Mouse (Mus musculus) MEL (cell line): ENCODE measurements around the gene Pex11b. TPM values are rescaled to one million over a fixed set of nuclear protein-coding genes. Genes with fewer than 3 reads are reported as not detected.

Experiments
- DNase-seq: peaks from one replicate; pipeline ENCODE4 v3.0.0; 2011; ENCODE audit warnings: low read depth, low spot score
- H3K27ac ChIP-seq: 2 replicates; pipeline ENCODE4 v1.5.1; 2012; ENCODE audit warnings: low read depth, mild to moderate bottlenecking, control low read depth, low read length, moderate library complexity; ENCODE audit not compliant: control insufficient read depth
- H3K27me3 ChIP-seq, 2 experiments: fragments of 150-350 bp in 1 of 2; sonication (generic) in 1 of 2; 2 replicates each; pipeline ENCODE4 v1.6.1; 2012; ENCODE audit warnings: low read length in 2 of 2, mild to moderate bottlenecking in 2 of 2, improper control_type of control experiment in 1 of 2, moderate library complexity in 1 of 2; ENCODE audit not compliant: insufficient read depth in 2 of 2, control insufficient read depth in 1 of 2
- H3K36me3 ChIP-seq, 2 experiments: 2 replicates each; pipeline ENCODE4 v1.6.1; 2012 to 2014; ENCODE audit warnings: low read length in 2 of 2, improper control_type of control experiment in 1 of 2, inconsistent platforms in 1 of 2, mild to moderate bottlenecking in 1 of 2; ENCODE audit not compliant: insufficient read depth in 2 of 2, control insufficient read depth in 1 of 2
- H3K4me1 ChIP-seq, 2 experiments: fragments of 150-350 bp in 1 of 2; sonication (generic) in 1 of 2; 2 replicates each; pipeline ENCODE4 v1.6.1; 2012; ENCODE audit warnings: low read length in 2 of 2, improper control_type of control experiment in 1 of 2, mild to moderate bottlenecking in 1 of 2; ENCODE audit not compliant: insufficient read depth in 2 of 2, control insufficient read depth in 1 of 2
- H3K4me3 ChIP-seq, 2 experiments: fragments of 150-350 bp in 1 of 2; sonication (generic) in 1 of 2; 2 replicates each; pipeline ENCODE4 v1.5.1; 2012; ENCODE audit warnings: low read depth in 2 of 2, low read length in 2 of 2, mild to moderate bottlenecking in 2 of 2, moderate library complexity in 2 of 2, control low read depth in 1 of 2, improper control_type of control experiment in 1 of 2; ENCODE audit not compliant: control insufficient read depth in 1 of 2, insufficient read depth in 1 of 2
- H3K79me2 ChIP-seq: 2 replicates; pipeline ENCODE4 v1.6.1; 2012; ENCODE audit warnings: mild to moderate bottlenecking, low read length, moderate library complexity; ENCODE audit not compliant: control insufficient read depth, poor library complexity, insufficient read depth
- H3K9ac ChIP-seq: 2 replicates; pipeline ENCODE4 v1.6.1; 2012; ENCODE audit warnings: low read depth, mild to moderate bottlenecking, control low read depth, low read length, moderate library complexity; ENCODE audit not compliant: control insufficient read depth, poor library complexity, severe bottlenecking
- H3K9me3 ChIP-seq: fragments of 150-350 bp; sonication (generic); replicated peaks from 2 replicates; pipeline ENCODE4 v1.6.1; 2012; ENCODE audit warnings: mild to moderate bottlenecking, low read length, improper control_type of control experiment, moderate library complexity; ENCODE audit not compliant: insufficient read depth
- BHLHE40 ChIP-seq: IDR thresholded peaks from 2 replicates; pipeline ENCODE4 v1.6.1; 2012; ENCODE audit warnings: low read depth, mild to moderate bottlenecking, inconsistent platforms, low read length, improper control_type of control experiment, borderline replicate concordance
- CHD1 ChIP-seq: IDR thresholded peaks from 2 replicates; pipeline ENCODE4 v1.6.1; 2012; ENCODE audit warnings: low read depth, mild to moderate bottlenecking, inconsistent platforms, low read length, improper control_type of control experiment
- CHD2 ChIP-seq: IDR thresholded peaks from 2 replicates; pipeline ENCODE4 v1.6.1; 2011; ENCODE audit warnings: low read length, improper control_type of control experiment
- E2F4 ChIP-seq: IDR thresholded peaks from 2 replicates; pipeline ENCODE4 v1.6.1; 2011; ENCODE audit warnings: low read depth, low read length, improper control_type of control experiment, borderline replicate concordance
- ELF1 ChIP-seq: IDR thresholded peaks from 2 replicates; pipeline ENCODE4 v1.6.1; 2014; ENCODE audit warnings: low read depth, mild to moderate bottlenecking, inconsistent platforms, low read length, improper control_type of control experiment, moderate library complexity
- GABPA ChIP-seq: IDR thresholded peaks from 2 replicates; pipeline ENCODE4 v1.6.1; 2012; ENCODE audit warnings: low read depth, mild to moderate bottlenecking, inconsistent platforms, low read length, improper control_type of control experiment, moderate library complexity
- GATA1 ChIP-seq: IDR thresholded peaks from 2 replicates; pipeline ENCODE4 v1.6.1; 2011; ENCODE audit warnings: low read depth, low read length, improper control_type of control experiment
- HCFC1 ChIP-seq: IDR thresholded peaks from 2 replicates; pipeline ENCODE4 v1.6.1; 2012; ENCODE audit warnings: low read depth, mild to moderate bottlenecking, inconsistent platforms, low read length, improper control_type of control experiment, moderate library complexity
- JUND ChIP-seq: IDR thresholded peaks from 2 replicates; pipeline ENCODE4 v1.6.1; 2011; ENCODE audit warnings: low read depth, mild to moderate bottlenecking, improper control_type of control experiment, low read length
- KAT2A ChIP-seq: conservative IDR thresholded peaks from 2 replicates; pipeline ENCODE4 v1.6.1; 2012; ENCODE audit warnings: low read depth, low read length, improper control_type of control experiment, inconsistent platforms
- MAFK ChIP-seq: IDR thresholded peaks from 2 replicates; pipeline ENCODE4 v1.6.1; 2011; ENCODE audit warnings: low read depth, mild to moderate bottlenecking, low read length, improper control_type of control experiment, borderline replicate concordance
- MAX ChIP-seq: IDR thresholded peaks from 2 replicates; pipeline ENCODE4 v1.6.1; 2011; ENCODE audit warnings: low read length, improper control_type of control experiment
- MAZ ChIP-seq: IDR thresholded peaks from 2 replicates; pipeline ENCODE4 v1.6.1; 2012; ENCODE audit warnings: low read depth, mild to moderate bottlenecking, inconsistent platforms, low read length, improper control_type of control experiment
- MEF2A ChIP-seq: IDR thresholded peaks from 2 replicates; pipeline ENCODE4 v1.6.1; 2014; ENCODE audit warnings: low read depth, mild to moderate bottlenecking, inconsistent platforms, low read length, improper control_type of control experiment; ENCODE audit not compliant: poor library complexity, insufficient replicate concordance, severe bottlenecking; ENCODE audit errors: extremely low read depth
- MYB ChIP-seq: IDR thresholded peaks from 2 replicates; pipeline ENCODE4 v1.6.1; 2011; ENCODE audit warnings: mild to moderate bottlenecking, low read depth, low read length, improper control_type of control experiment
- NELFE ChIP-seq: IDR thresholded peaks from 2 replicates; pipeline ENCODE4 v1.6.1; 2011; ENCODE audit warnings: low read depth, low read length, improper control_type of control experiment
- NRF1 ChIP-seq: IDR thresholded peaks from 2 replicates; pipeline ENCODE4 v1.6.1; 2014; ENCODE audit warnings: low read depth, mild to moderate bottlenecking, inconsistent platforms, low read length, improper control_type of control experiment, moderate library complexity; ENCODE audit not compliant: poor library complexity, insufficient read depth, severe bottlenecking
- POLR2A ChIP-seq, 2 experiments: IDR thresholded peaks; 2 replicates each; pipeline ENCODE4 v1.6.1; 2011 to 2012; ENCODE audit warnings: low read length in 2 of 2, mild to moderate bottlenecking in 2 of 2, control low read depth in 1 of 2, improper control_type of control experiment in 1 of 2, low read depth in 1 of 2, moderate library complexity in 1 of 2; ENCODE audit not compliant: control insufficient read depth in 1 of 2, insufficient read depth in 1 of 2, poor library complexity in 1 of 2
- POLR2AphosphoS2 ChIP-seq: IDR thresholded peaks from 2 replicates; pipeline ENCODE4 v1.6.1; 2011; ENCODE audit warnings: low read length, improper control_type of control experiment
- RAD21 ChIP-seq: IDR thresholded peaks from 2 replicates; pipeline ENCODE4 v1.6.1; 2011; ENCODE audit warnings: mild to moderate bottlenecking, low read depth, low read length, improper control_type of control experiment
- RCOR1 ChIP-seq: IDR thresholded peaks from 2 replicates; pipeline ENCODE4 v1.6.1; 2012; ENCODE audit warnings: low read depth, mild to moderate bottlenecking, inconsistent platforms, low read length, improper control_type of control experiment
- SIN3A ChIP-seq: IDR thresholded peaks from 2 replicates; pipeline ENCODE4 v1.6.1; 2012; ENCODE audit warnings: low read length, improper control_type of control experiment, inconsistent platforms
- SMC3 ChIP-seq: IDR thresholded peaks from 2 replicates; pipeline ENCODE4 v1.6.1; 2011; ENCODE audit warnings: low read depth, low read length, improper control_type of control experiment
- UBTF ChIP-seq: IDR thresholded peaks from 2 replicates; pipeline ENCODE4 v1.6.1; 2012; ENCODE audit warnings: low read depth, mild to moderate bottlenecking, inconsistent platforms, low read length, improper control_type of control experiment, moderate library complexity, borderline replicate concordance; ENCODE audit not compliant: insufficient read depth
- USF1 ChIP-seq: IDR thresholded peaks from 2 replicates; pipeline ENCODE4 v1.6.1; 2014; ENCODE audit warnings: low read depth, mild to moderate bottlenecking, inconsistent platforms, low read length, improper control_type of control experiment, moderate library complexity
- USF2 ChIP-seq, 2 experiments: IDR thresholded peaks; 2 replicates each; pipeline ENCODE4 v1.6.1; 2011 to 2012; ENCODE audit warnings: improper control_type of control experiment in 2 of 2, low read length in 2 of 2, borderline replicate concordance in 1 of 2, inconsistent platforms in 1 of 2, low read depth in 1 of 2, mild to moderate bottlenecking in 1 of 2; ENCODE audit not compliant: insufficient read depth in 1 of 2
- ZC3H11A ChIP-seq: IDR thresholded peaks from 2 replicates; pipeline ENCODE4 v1.6.1; 2012; ENCODE audit warnings: low read depth, mild to moderate bottlenecking, inconsistent platforms, low read length, improper control_type of control experiment
- ZMIZ1 ChIP-seq: IDR thresholded peaks from 2 replicates; pipeline ENCODE4 v1.6.1; 2012; ENCODE audit warnings: low read depth, mild to moderate bottlenecking, inconsistent platforms, low read length, improper control_type of control experiment, moderate library complexity
- ZNF384 ChIP-seq: IDR thresholded peaks from 2 replicates; pipeline ENCODE4 v1.6.1; 2012; ENCODE audit warnings: low read depth, mild to moderate bottlenecking, inconsistent platforms, low read length, improper control_type of control experiment
- polyA plus RNA-seq, 2 experiments: library from polyadenylated mRNA; stranded (reverse) in 1 of 2; unstranded in 1 of 2; fragments of >175 nt in 1 of 2; fragments of >200 nt in 1 of 2; gene quantifications; 2 replicates each; pipeline versions ENCODE4 v1.2.1 to v1.2.4; 2012; ENCODE audit warnings: low replicate concordance in 2 of 2, low read depth in 1 of 2; ENCODE audit not compliant: insufficient read length in 2 of 2, insufficient read depth in 1 of 2, missing spikeins in 1 of 2
- total RNA-seq: library from RNA; depleted of rRNA; stranded (reverse); fragments of 300-350 nt; gene quantifications from 2 replicates; pipeline ENCODE4 v1.2.3, GENCODE M21; 2012

Pex11b gene
- total and polyA plus RNA-seq, 3 experiments, result 38.2 to 82.8 TPM; not detected in 1

- Histone ChIP-seq H3K4me1 (peaks cover 8 to 10% of the 10 kb centered on the region in 2 experiments), H3K36me3 (peaks cover 0 to 7% of the 10 kb centered on the region in 2 experiments; a peak in 2 of 4 replicates), H3K4me3 (no peak overlapping the region), H3K27ac (no peak overlapping the region)
- TF ChIP-seq SMC3 (no peak), CHD2 (no peak), UBTF (no peak), JUND (no peak), RCOR1 (no peak), ZMIZ1 (no peak), GABPA (no peak), MYB (no peak), USF2 (IDR thresholded peaks at IDR 0.05; ENCODE audit: borderline replicate concordance in 1 of 2, insufficient read depth in 1 of 2, low read depth in 1 of 2, low read length in 2 of 2) (no peak), BHLHE40 (no peak), CHD1 (no peak), SIN3A (no peak), ZNF384 (no peak), GATA1 (no peak), POLR2AphosphoS2 (no peak), RAD21 (no peak), MAX (no peak), NELFE (no peak), USF1 (no peak)
- TF ChIP-seq, all 39 proteins: peak for 0
- no peak for DNase-seq
- no peaks in the 10 kb centered on the region for H3K27me3 ChIP-seq
- no peaks in the 10 kb centered on the region; the same call in 1 of the 2 replicates for H3K79me2 ChIP-seq
- no peaks in the 10 kb centered on the region for H3K9me3 ChIP-seq
- H3K9ac ChIP-seq, result no peak overlapping the region
Observed at GRCm38 (mm10) chr3:96599411-96599810, 35.8 kb upstream of the Pex11b start.

GRCm38 (mm10) chr3:96600639-96601250 is 34.4 kb upstream of the Pex11b start, which contains the start of gene Lix1l:
Gene Lix1l (plus strand): TSS chr3:96601149.
- peak; percentile 100 for DNase-seq
- Histone ChIP-seq H3K9ac (peak within 1 kb of the TSS; percentile 74), H3K27ac (peak within 1 kb of the TSS; percentile 21), H3K27me3 (no peaks in the 10 kb centered on the region), H3K36me3 (peaks cover 0 to 7% of the 10 kb centered on the region in 2 experiments; a peak in 2 of 4 replicates), H3K9me3 (no peaks in the 10 kb centered on the region), H3K4me1 (peaks cover 8 to 9% of the 10 kb centered on the region in 2 experiments), H3K79me2 (no peaks in the 10 kb centered on the region; the same call in 1 of the 2 replicates), H3K4me3 (peak within 1 kb of the TSS; percentile 60 to 66)
- TF ChIP-seq ELF1, result peak; percentile 63; the same call in 1 of the 2 replicates
- TF ChIP-seq MAX, result no peak
- no peak for TF ChIP-seq ZC3H11A
- TF ChIP-seq MAZ, result no peak; the same call in 1 of the 2 replicates
- no peak for TF ChIP-seq USF2 (IDR thresholded peaks at IDR 0.05; ENCODE audit: borderline replicate concordance in 1 of 2, insufficient read depth in 1 of 2, low read depth in 1 of 2, low read length in 2 of 2)
- peak; percentile 81 to 83; a peak in 3 of 4 replicates for TF ChIP-seq POLR2A (IDR thresholded peaks at IDR 0.05; ENCODE audit: control insufficient read depth in 1 of 2, insufficient read depth in 1 of 2, low read depth in 1 of 2, low read length in 2 of 2, poor library complexity in 1 of 2)
- no peak for TF ChIP-seq MAFK
- peak; percentile 35; the same call in 1 of the 2 replicates for TF ChIP-seq NRF1
- TF ChIP-seq POLR2AphosphoS2, result peak; percentile 58; the same call in 1 of the 2 replicates
- TF ChIP-seq ZNF384, result no peak
- no peak for TF ChIP-seq SMC3
- no peak; the same call in 1 of the 2 replicates for TF ChIP-seq ZMIZ1
- peak; percentile 70 for TF ChIP-seq HCFC1
- no peak for TF ChIP-seq BHLHE40
- no peak for TF ChIP-seq RAD21
- no peak for TF ChIP-seq USF1
- TF ChIP-seq MEF2A, result no peak
- no peak for TF ChIP-seq KAT2A
- peak; percentile 74 for TF ChIP-seq CHD2
- TF ChIP-seq JUND, result no peak
- TF ChIP-seq E2F4, result no peak
- no peak for TF ChIP-seq GABPA
